Mouse (Mus musculus) ovary, adult 10 weeks (tissue): ENCODE data around the gene Slco4c1. TPM values are rescaled to one million over a fixed set of nuclear protein-coding genes. Genes with fewer than 3 reads are reported as not detected.

ENCODE experiments used
- polyA plus RNA-seq: library from polyadenylated mRNA; stranded (reverse); fragments of 350-450 nt; fragmentation: Illumina TruSeq; extraction: RNeasy Lipid Tissue Mini Kit (QIAGEN cat#74804); gene quantifications from one replicate; pipeline ENCODE4 v1.2.3, GENCODE M21; 2014

Slco4c1 gene
- 0.54 TPM for polyA plus RNA-seq

GRCm38 (mm10) chr1:96871528-96872360 lies at the start of gene Slco4c1:
Gene Slco4c1 (minus strand): TSS chr1:96872171.

